Mouse (Mus musculus): Measurements from ENCODE around the gene Il18. TPM values are rescaled to one million over a fixed set of nuclear protein-coding genes. Genes with fewer than 3 reads are reported as not detected.

Il18 gene
- polyA plus RNA-seq, 1 experiment from 2014 or later, result 4.5 TPM

Other genes with a start within 250 kb of the Il18 start
- 168 and 208 TPM in 2 replicates for gene Rpl10-ps3, start 209.9 kb upstream of the Il18 start, polyA plus RNA-seq (2016; fragmentation: Nextera tagmentation; extraction: Ambion mirVana)
- 0.24 and 0.28 TPM in 2 replicates for gene Plet1, start 60.3 kb upstream of the Il18 start, polyA plus RNA-seq (2016; fragmentation: Nextera tagmentation; extraction: Ambion mirVana)
- gene Pts, start 26.1 kb upstream of the Il18 start, polyA plus RNA-seq (2016; fragmentation: Nextera tagmentation; extraction: Ambion mirVana), result 81.2 and 86.5 TPM in 2 replicates
- 0.25 TPM in 2 replicates for gene Bco2, start 354 bp downstream of the Il18 start, polyA plus RNA-seq (2016; fragmentation: Nextera tagmentation; extraction: Ambion mirVana)
- 0.17 TPM in 1 of 2 replicates, not detected in the other for gene Tex12, start 6.5 kb downstream of the Il18 start, polyA plus RNA-seq (2016; fragmentation: Nextera tagmentation; extraction: Ambion mirVana)
- gene Sdhd, start 49.0 kb downstream of the Il18 start, polyA plus RNA-seq (2016; fragmentation: Nextera tagmentation; extraction: Ambion mirVana), result 325 and 340 TPM in 2 replicates
- 308 and 321 TPM in 2 replicates for gene Timm8b, start 49.1 kb downstream of the Il18 start, polyA plus RNA-seq (2016; fragmentation: Nextera tagmentation; extraction: Ambion mirVana)
- 6.5 and 7.9 TPM in 2 replicates for gene Pih1d2, start 62.5 kb downstream of the Il18 start, polyA plus RNA-seq (2016; fragmentation: Nextera tagmentation; extraction: Ambion mirVana)
- gene Nkapd1, start 62.6 kb downstream of the Il18 start, polyA plus RNA-seq (2016; fragmentation: Nextera tagmentation; extraction: Ambion mirVana), result 20.5 and 22.1 TPM in 2 replicates
- 54.0 and 59.0 TPM in 2 replicates for gene Dlat, start 105.0 kb downstream of the Il18 start, polyA plus RNA-seq (2016; fragmentation: Nextera tagmentation; extraction: Ambion mirVana)
- gene Dixdc1, start 184.7 kb downstream of the Il18 start, polyA plus RNA-seq (2016; fragmentation: Nextera tagmentation; extraction: Ambion mirVana), result 22.2 and 23.0 TPM in 2 replicates
- gene 2310030G06Rik, start 191.7 kb downstream of the Il18 start, polyA plus RNA-seq (2016; fragmentation: Nextera tagmentation; extraction: Ambion mirVana), result 2.1 and 2.5 TPM in 2 replicates
- gene Cryab, start 196.5 kb downstream of the Il18 start, polyA plus RNA-seq (2016; fragmentation: Nextera tagmentation; extraction: Ambion mirVana), result 3.2 and 5.7 TPM in 2 replicates
- 0.69 and 1.1 TPM in 2 replicates for gene Hspb2, start 197.5 kb downstream of the Il18 start, polyA plus RNA-seq (2016; fragmentation: Nextera tagmentation; extraction: Ambion mirVana)
- 12.2 and 14.5 TPM in 2 replicates for gene Fdxacb1, start 213.4 kb downstream of the Il18 start, polyA plus RNA-seq (2016; fragmentation: Nextera tagmentation; extraction: Ambion mirVana)
- 35.0 and 36.9 TPM in 2 replicates for gene Alg9, start 220.2 kb downstream of the Il18 start, polyA plus RNA-seq (2016; fragmentation: Nextera tagmentation; extraction: Ambion mirVana)
- 23.2 and 24.7 TPM in 2 replicates for gene 1110032A03Rik, start 220.7 kb downstream of the Il18 start, polyA plus RNA-seq (2016; fragmentation: Nextera tagmentation; extraction: Ambion mirVana)